Mouse (Mus musculus): ENCODE results near the gene Pdxk. TPM values are rescaled to one million over a fixed set of nuclear protein-coding genes. Genes with fewer than 3 reads are reported as not detected.

The Pdxk gene
- polyA plus RNA-seq, 1 experiment = 0.14 TPM

DNA sequence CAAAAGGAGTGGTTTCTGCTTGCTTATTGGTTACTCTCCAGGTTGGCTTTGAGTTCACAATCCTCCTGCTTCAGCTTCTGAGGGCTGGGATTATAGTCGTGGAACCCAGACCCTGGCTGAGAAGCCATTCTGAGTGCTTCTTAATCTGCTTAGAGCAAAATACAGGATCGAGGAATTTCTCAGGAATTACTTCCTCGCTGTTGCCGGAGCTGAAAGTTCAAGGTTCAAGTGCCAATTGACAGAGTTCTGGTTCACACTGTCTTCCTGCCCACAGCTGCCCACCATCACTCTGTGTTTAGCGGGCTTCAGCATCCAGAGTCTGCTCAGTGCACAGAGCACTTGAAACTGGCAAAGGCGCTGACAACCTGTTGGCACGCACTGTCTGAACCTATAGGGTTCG, 10.0 kb upstream of the Pdxk start:
- H3K4me1 ChIP-seq (ENCODE audit: control insufficient read depth) = no peaks in the 10 kb centered on the region
- no peaks in the 10 kb centered on the region for H3K9me3 ChIP-seq (ENCODE audit: control insufficient read depth, low read length)
- no peaks in the 10 kb centered on the region for H3K36me3 ChIP-seq (ENCODE audit: control insufficient read depth)
- TF ChIP-seq TAL1 (IDR thresholded peaks at IDR 0.05; ENCODE audit: low read length) = no peak
- no peak for TF ChIP-seq GATA1 (IDR thresholded peaks at IDR 0.05; ENCODE audit: low read length)
- peaks cover 9% of the 10 kb centered on the region for H3K27me3 ChIP-seq (ENCODE audit: control insufficient read depth)
- no peak overlapping the region for H3K4me3 ChIP-seq (replicated peaks)

DNA sequence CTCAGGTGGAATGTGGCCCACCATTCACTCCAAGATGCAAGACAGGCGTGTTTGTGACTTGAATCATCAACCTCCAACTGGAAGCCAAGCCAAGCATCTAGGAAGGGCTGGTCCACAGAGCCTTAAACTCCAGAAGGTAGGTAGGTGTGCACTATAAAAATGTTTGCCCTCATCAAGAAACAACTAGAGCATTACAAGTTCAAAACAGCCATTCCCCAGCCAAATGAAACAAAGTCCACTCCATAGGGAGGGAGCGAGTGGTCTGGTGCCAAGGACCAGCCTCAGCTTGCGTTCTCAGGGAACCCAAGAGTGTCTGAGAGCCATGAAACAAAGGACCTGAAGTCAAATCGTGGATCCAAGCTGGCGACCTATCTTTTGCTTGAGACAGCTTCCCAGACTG, 8.7 kb upstream of the Pdxk start:
- Histone ChIP-seq H3K36me3 (ENCODE audit: control insufficient read depth) (no peaks in the 10 kb centered on the region), H3K27me3 (ENCODE audit: control insufficient read depth) (peaks cover 9% of the 10 kb centered on the region), H3K9me3 (ENCODE audit: control insufficient read depth, low read length) (no peaks in the 10 kb centered on the region), H3K4me1 (ENCODE audit: control insufficient read depth) (no peaks in the 10 kb centered on the region), H3K4me3 (replicated peaks) (no peak overlapping the region)
- no peak for TF ChIP-seq GATA1 (IDR thresholded peaks at IDR 0.05; ENCODE audit: low read length)
- TF ChIP-seq TAL1 (IDR thresholded peaks at IDR 0.05; ENCODE audit: low read length) = no peak

DNA sequence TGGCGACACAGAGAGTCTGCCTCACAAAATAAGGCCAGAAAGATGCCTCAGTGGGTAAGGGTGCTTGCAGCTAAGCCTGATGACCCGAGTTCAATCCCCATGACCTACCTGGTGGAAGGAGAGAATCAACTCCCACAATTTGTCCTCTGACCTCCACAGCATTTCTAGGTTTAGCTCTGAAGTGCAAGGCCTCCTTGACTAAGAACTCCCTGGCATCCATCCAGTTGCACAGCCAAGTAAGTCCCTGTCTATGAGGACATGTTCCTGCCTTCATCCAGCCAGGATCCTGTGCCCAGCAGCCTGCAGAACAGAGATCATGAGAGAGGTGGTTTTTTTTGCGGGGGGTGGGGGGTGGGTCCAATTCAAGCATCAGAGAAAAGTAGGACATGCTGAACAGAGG, 7.3 kb upstream of the Pdxk start:
- Histone ChIP-seq H3K27me3 (ENCODE audit: control insufficient read depth) (peaks cover 11% of the 10 kb centered on the region), H3K4me3 (replicated peaks) (no peak overlapping the region), H3K36me3 (ENCODE audit: control insufficient read depth) (no peaks in the 10 kb centered on the region), H3K4me1 (ENCODE audit: control insufficient read depth) (no peaks in the 10 kb centered on the region), H3K9me3 (ENCODE audit: control insufficient read depth, low read length) (no peaks in the 10 kb centered on the region)
- TF ChIP-seq TAL1 (IDR thresholded peaks at IDR 0.05; ENCODE audit: low read length) = no peak
- no peak for TF ChIP-seq GATA1 (IDR thresholded peaks at IDR 0.05; ENCODE audit: low read length)

DNA sequence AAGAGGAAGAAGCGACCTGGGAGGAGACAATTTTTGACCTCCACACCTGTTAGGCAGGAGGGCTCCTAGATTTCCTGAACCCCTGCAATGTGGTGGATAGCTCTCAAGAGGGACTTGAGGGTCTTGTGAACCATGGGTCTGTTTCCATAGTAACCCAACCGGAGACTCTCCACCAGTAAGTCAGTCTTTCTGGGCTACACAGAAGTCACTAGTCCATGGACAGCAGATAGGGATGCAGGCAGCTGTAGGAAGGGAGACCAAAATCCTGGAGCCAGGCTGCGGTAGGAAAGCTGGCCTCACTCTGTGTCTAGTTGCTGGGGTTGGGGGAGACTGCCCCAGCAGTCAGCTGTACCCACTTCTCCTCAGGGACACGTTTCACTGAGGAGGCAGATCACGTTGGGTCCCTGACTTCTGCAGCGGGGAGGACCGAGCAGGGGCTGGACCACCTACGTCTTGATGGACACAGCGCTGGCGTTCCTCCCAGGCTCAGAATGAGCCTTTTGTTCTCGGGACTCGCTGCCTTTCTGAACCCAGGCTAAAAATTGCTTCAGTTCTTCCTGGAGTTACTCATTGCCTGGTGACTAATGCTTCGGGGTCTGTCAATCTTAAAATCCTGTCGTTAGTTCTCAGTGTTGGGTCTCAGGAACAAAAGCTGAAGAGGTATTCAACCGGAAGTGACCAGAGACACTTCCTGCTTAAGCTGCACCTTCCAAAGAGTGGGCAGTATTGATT, 6.0 kb upstream of the Pdxk start:
- Histone ChIP-seq H3K4me3 (replicated peaks) (no peak overlapping the region), H3K27me3 (ENCODE audit: control insufficient read depth) (peaks cover 5% of the 10 kb centered on the region), H3K4me1 (ENCODE audit: control insufficient read depth) (no peaks in the 10 kb centered on the region), H3K36me3 (ENCODE audit: control insufficient read depth) (no peaks in the 10 kb centered on the region), H3K9me3 (ENCODE audit: control insufficient read depth, low read length) (no peaks in the 10 kb centered on the region)
- no peak for TF ChIP-seq TAL1 (IDR thresholded peaks at IDR 0.05; ENCODE audit: low read length)
- TF ChIP-seq GATA1 (IDR thresholded peaks at IDR 0.05; ENCODE audit: low read length) = no peak

DNA sequence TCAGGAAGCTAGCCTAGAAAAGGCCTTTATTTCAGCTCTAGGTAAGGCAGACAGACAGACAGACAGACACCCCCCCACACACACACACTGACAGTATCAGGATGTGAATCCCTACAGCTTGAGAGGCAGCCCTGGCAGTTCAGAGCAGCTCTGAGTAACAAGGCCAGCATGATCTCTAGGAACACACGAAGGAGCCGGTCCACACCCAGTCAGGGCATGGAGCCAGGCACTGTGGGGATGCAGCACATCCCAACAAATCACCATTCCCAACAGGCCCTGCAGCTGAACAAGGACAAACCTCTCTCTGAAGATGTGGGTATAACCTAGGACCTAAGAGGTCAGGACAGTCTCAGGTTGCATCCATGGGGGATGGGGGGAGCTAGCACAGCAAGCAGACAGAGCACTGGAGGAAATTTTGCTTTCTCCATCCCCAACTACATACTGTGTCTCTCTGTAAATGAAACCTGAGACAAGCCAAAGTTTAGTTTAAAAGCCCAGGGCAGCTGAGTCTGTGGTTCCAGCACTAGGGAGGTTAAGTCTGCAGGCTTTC, 3.1 kb upstream of the Pdxk start:
- H3K36me3 ChIP-seq (ENCODE audit: control insufficient read depth) = no peaks in the 10 kb centered on the region
- TF ChIP-seq TAL1 (IDR thresholded peaks at IDR 0.05; ENCODE audit: low read length) (no peak), GATA1 (IDR thresholded peaks at IDR 0.05; ENCODE audit: low read length) (no peak)
- peaks cover 2% of the 10 kb centered on the region; the same call in 1 of the 2 replicates for H3K27me3 ChIP-seq (ENCODE audit: control insufficient read depth)
- peaks cover 25% of the 10 kb centered on the region for H3K4me1 ChIP-seq (ENCODE audit: control insufficient read depth)
- H3K4me3 ChIP-seq (replicated peaks) = no peak overlapping the region
- no peaks in the 10 kb centered on the region for H3K9me3 ChIP-seq (ENCODE audit: control insufficient read depth, low read length)

DNA sequence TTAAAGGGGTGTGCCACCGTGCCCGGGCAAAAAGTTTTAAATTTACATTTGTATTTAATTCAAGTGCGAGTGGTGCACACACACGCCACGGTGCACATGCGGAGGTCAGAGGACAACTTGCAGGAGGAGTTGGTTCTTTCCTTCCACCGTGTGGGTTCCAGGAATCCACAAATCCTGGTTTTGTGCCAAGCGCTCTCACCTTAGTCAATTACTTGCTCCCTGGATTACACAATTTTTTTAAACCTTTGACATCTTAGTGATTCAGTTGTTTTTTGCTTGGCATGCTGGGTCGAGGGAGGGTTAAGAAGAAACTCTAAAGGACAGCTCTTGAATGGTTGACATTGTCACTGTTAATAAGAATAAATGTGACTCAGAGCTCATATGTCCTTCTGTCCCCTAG, 1.9 kb upstream of the Pdxk start:
- peaks cover 2% of the 10 kb centered on the region; the same call in 1 of the 2 replicates for H3K27me3 ChIP-seq (ENCODE audit: control insufficient read depth)
- TF ChIP-seq TAL1 (IDR thresholded peaks at IDR 0.05; ENCODE audit: low read length) (no peak), GATA1 (IDR thresholded peaks at IDR 0.05; ENCODE audit: low read length) (no peak)

DNA sequence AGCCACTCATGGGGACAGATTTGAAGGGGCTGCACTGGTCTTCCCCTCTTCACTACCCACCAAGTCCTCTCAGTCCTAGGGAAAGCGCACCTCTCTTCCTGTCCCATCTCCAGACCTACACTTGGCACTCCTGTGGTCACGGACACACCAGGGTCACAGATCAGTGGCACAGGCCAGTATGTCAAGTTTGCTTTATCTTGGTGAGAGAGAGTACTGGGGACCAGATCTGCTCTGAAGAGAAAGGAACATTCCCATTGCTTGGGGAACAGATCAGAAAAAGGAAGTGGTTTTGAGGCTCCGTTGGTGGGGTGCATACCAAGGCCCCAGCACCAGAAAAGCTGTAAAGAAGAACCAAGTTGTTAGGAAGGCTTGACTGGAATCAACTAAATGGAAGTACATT, 697 bp upstream of the Pdxk start:
- no peak for TF ChIP-seq TAL1 (IDR thresholded peaks at IDR 0.05; ENCODE audit: low read length)
- TF ChIP-seq GATA1 (IDR thresholded peaks at IDR 0.05; ENCODE audit: low read length) = no peak
- no peaks in the 10 kb centered on the region for H3K36me3 ChIP-seq (ENCODE audit: control insufficient read depth)
- peaks cover 2% of the 10 kb centered on the region; the same call in 1 of the 2 replicates for H3K27me3 ChIP-seq (ENCODE audit: control insufficient read depth)
- H3K4me3 ChIP-seq (replicated peaks) = peak overlapping the region; percentile 69
- peaks cover 26% of the 10 kb centered on the region for H3K4me1 ChIP-seq (ENCODE audit: control insufficient read depth)
- no peaks in the 10 kb centered on the region for H3K9me3 ChIP-seq (ENCODE audit: control insufficient read depth, low read length)

More for the DNA sequence above, 1.9 kb upstream of the Pdxk start:
- peaks cover 26% of the 10 kb centered on the region for H3K4me1 ChIP-seq (ENCODE audit: control insufficient read depth)
- H3K9me3 ChIP-seq (ENCODE audit: control insufficient read depth, low read length) = no peaks in the 10 kb centered on the region
- H3K4me3 ChIP-seq (replicated peaks) = no peak overlapping the region
- H3K36me3 ChIP-seq (ENCODE audit: control insufficient read depth) = no peaks in the 10 kb centered on the region

DNA sequence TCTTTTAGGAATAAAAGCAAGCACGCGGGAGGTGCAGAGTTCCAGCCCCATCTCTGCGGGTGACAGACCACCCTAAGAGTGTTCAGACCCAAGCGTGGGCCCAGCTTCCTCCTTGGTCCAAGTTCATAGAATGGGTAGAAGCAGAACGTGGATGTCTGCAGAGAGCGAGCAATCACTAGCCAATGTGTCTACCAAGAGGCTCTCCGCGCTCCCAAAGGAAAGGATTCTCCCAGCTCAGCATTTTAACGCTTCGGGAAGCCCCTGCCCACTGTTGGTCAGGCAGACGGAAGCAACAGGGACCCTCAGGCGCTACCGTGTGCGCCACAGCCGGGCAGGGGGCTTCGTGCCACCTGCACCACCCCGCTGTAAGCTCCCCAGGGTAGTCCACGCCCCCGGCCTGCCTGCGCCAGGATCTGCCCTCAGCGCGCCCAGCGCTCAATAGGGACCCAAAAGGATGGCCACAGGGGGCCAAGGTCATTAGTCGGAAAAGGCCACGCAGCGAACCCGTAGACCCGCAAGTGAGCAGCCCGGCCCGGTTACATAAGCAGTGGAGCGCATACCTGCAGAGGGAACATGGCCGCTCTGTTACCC, 479 bp downstream of the Pdxk start:
- Histone ChIP-seq H3K36me3 (ENCODE audit: control insufficient read depth) (no peaks in the 10 kb centered on the region), H3K4me1 (ENCODE audit: control insufficient read depth) (peaks cover 26% of the 10 kb centered on the region), H3K9me3 (ENCODE audit: control insufficient read depth, low read length) (no peaks in the 10 kb centered on the region), H3K27me3 (ENCODE audit: control insufficient read depth) (peaks cover 2% of the 10 kb centered on the region; the same call in 1 of the 2 replicates), H3K4me3 (replicated peaks) (peak overlapping the region; percentile 69)
- TF ChIP-seq TAL1 (IDR thresholded peaks at IDR 0.05; ENCODE audit: low read length) = no peak
- TF ChIP-seq GATA1 (IDR thresholded peaks at IDR 0.05; ENCODE audit: low read length) = no peak

DNA sequence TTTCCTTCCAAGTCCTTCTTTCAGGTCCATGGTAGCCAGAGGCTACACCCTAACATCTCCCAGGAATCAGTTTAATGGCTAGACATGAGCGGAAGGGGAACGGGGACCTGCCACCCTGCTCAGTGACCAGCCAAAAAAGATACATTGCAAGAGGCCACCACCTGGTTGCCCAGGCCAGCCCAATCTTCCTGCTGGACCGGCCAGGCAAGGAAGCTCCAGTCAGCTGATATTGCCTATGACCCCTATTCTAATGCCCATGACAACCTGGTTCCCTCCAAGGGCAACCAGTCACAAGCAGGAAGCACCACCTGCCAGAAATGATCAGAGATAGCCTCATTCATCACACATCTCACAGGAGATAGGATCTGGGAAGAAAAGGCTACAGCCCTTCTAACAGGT, 1.0 kb downstream of the Pdxk start:
- H3K4me3 ChIP-seq (replicated peaks) = peak overlapping the region; percentile 69
- peaks cover 26% of the 10 kb centered on the region for H3K4me1 ChIP-seq (ENCODE audit: control insufficient read depth)
- H3K9me3 ChIP-seq (ENCODE audit: control insufficient read depth, low read length) = no peaks in the 10 kb centered on the region
- H3K27me3 ChIP-seq (ENCODE audit: control insufficient read depth) = peaks cover 2% of the 10 kb centered on the region; the same call in 1 of the 2 replicates
- H3K36me3 ChIP-seq (ENCODE audit: control insufficient read depth) = no peaks in the 10 kb centered on the region
- TF ChIP-seq GATA1 (IDR thresholded peaks at IDR 0.05; ENCODE audit: low read length) = no peak
- no peak for TF ChIP-seq TAL1 (IDR thresholded peaks at IDR 0.05; ENCODE audit: low read length)
